Mouse (Mus musculus): ENCODE data around the gene Zfp329.
"Not testable (repeated sequence)": the region's sequence is repeated elsewhere in the genome, so short reads cannot be mapped to it uniquely, and the experiment has no call there.

Zfp329 gene

DNA sequence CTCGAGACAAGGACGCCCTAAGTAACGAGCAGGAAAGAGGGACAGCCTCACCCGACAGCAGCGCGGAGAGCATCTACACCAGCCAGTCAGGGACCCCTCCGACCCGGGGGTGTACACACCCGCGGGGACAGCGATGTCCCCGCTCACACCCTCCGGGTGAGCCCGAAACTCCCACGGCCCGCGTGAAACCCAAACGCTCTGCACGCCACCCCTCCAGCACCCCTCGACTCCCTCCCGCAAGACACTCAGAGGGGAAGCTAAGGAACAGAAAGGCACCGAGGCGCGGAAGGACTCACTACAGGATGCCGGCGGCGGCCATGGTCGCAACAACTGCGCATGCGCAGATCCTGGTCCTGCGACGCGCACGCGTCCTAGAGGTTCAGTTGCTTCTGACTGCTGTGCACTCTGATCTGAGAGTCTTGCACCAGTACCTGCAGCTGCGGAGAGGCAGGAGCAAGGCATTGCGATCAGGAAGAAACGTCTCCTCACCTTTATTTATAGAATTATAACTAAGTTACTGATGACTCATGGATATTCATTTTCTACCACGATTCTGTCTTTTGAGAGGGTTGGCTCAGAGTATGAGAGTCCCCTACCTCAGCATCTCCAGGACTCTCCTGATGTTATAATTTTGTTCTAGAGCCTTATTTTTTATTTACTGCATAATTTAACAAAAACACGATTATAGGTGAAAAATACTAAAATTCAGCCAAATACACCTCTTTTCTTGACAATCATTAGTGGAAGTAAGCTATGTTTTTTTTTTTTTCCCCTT, at the start of gene Zfp329:
Zfp329 (minus strand) TSS at position 338 of the 775 bp plus-strand sequence.
- peak; percentile 83 for DNase-seq (ENCODE audit: extremely low spot score, low read depth, low spot score)

DNA sequence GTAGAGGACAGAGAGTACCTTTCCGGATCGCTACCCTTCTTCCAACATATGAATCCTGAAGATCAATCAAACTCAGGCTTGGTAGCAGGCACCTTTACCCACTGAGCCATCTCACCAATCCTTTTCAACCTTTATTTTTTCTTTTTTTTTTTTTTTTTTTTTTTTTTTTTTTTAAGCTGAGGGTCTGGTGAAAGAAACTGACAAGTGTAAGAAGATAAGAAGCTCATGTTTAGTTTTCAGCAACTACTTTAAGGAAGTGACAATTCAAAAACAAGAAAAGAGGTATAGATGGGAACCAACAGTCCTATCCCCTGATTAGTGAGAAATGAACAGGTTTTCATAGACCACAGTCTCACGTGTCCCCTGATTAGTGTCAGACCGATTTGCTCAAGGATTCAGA, 17.1 kb upstream of the Zfp329 start:
- no peak for DNase-seq (ENCODE audit: extremely low spot score, low read depth, low spot score)

DNA sequence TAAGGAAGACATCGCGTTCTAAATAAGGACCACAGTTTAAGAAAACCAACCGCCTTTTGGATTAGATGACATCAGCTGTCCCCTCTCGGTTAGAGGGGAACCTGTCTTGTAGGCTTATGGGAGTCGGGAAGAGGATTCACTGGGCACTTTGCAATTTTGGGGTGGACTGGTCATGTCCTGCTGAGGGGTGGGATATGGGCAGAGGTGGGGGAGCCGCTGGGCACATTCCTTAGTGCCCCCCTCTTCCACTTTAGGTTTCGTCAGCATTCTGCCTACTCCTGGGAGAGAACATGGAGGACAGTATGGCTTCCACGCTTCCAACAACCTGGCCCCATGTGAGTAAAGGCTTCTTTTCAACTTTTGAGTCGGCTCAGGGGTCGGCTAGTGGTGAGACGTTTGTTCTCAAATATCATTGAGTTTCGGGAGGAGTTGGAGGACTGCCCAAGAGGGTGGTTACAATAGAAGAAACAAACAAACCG, 16.6 kb upstream of the Zfp329 start:
- DNase-seq (ENCODE audit: extremely low spot score, low read depth, low spot score) = no peak

DNA sequence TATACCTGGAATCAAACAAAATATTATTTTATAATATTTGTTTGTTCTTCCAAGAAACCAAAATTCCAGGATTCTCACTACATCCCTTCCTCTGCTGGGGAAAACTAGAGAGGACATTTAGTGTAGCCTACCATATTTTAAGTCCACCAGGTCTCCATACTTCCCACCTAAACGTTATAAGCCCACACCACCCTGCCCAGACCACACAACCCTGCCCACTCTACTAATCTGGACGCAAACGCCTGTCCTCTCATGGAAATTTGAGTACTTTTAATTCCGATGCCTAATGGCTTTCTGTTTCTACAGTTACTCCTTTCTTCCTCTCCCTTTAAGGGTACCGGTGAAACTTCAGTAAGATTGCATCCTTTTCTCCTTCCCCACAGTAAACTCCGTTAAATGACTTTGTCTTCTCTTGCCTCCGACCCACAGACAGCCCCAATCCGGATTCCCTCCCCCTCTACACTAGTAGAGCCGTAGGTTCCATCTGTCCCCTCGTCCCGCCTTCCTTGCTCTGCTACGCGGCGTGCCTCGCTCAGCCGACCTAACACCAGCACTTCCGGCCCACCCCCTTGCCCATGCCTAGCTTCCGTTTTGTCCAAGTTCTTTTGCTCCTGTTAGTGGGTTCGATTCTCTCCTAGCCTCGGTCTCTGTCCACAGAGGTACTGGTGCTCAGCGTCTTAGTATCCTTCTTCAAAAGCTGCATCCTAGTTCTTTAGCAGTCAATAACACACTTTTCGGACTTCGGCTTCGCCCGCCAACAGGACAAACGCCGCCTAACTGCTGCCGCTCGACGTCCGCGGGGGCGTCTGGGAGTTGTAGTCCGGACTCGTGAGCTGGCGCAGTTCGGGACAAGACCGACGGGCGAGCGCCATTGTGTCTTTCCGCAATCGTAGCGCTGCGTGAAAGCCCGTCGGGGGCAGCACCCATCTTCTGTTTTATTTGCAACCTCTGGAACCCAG, 15.8 kb upstream of the Zfp329 start, which contains the start of gene Zfp110:
Zfp110 (plus strand) TSS at position 600 of the 959 bp plus-strand sequence.
- peak; percentile 85 for DNase-seq (ENCODE audit: extremely low spot score, low read depth, low spot score)

DNA sequence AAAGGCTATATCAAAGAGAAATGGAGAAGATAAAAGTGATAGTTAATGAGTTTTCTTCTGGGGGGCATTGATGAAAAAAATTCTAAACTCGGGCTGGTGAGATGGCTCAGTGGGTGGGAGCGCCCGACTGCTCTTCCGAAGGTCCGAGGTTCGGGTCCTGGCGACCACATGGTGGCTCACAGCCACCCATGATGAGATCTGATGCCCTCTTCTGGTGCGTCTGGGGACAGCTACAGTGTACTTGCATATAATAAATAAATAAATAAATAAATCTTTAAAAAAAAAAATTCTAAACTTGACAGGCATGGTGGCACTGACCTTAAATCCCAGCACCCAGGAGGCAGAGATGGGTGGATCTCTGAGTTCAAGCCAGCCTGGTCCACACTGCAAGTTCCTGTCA, 3.1 kb downstream of the Zfp329 start:
- DNase-seq (ENCODE audit: extremely low spot score, low read depth, low spot score) = no peak

DNA sequence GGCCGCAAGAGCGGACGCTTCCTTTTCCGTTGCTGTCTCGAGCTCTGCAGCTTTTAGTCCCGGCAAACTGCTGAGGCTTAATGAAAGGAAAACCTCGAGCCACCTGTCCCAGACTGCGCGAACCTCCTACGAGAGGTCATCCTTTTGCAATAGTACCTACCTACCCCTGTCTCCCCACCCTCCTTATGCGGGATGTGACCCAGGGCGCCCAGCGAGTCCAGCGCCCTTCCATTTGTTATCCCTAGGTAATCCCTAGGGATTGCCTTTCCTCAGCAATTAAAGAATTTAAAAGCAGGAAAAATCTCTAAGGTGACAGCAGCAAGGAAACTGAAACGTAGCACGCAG, 15.0 kb downstream of the Zfp329 start:
- DNase-seq (ENCODE audit: extremely low spot score, low read depth, low spot score) = no peak

DNA sequence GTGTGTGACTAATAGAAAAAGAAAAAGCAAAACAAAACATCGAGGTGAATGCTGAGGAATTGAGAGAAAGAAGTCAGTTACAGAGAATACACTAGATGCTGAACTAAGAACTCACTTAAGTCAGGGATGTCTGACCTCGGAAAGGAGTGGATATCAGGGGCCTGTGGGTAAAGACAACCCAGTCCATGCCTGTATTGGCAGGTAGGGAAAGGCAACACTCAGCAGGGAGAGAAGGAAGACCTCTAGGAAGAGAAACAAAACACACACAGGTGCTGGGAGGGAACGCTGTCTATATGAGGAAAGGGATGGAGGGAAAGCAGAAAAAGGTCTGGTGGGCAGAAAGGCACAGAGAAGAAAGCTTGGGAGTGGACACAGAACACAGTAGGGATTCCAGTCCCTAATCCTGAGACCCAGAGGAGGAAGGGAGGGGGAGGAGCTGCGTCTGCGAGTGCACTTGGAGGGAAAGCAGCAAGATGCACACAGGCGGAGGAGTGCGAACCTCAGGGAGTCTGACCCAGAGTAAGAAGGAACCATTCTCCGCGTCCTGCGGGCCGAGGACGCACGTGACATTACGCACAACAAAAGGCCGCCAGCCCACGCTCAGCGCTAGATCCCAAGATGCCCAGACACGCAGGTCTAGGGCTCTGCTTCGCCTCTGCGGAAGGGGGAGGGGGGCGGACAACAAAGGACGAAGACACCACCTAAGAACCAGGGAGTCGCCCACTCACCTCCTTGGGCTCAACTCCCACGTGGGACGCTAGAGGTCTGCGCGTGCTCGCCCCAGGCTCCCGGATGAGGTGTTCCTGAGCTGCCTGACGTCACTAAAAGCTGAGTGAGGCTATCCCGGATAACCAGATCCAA, 15.6 kb downstream of the Zfp329 start, which contains the start of gene Zscan18:
Zscan18 (minus strand) TSS at position 770 of the 861 bp plus-strand sequence.
- DNase-seq (ENCODE audit: extremely low spot score, low read depth, low spot score) = no peak

DNA sequence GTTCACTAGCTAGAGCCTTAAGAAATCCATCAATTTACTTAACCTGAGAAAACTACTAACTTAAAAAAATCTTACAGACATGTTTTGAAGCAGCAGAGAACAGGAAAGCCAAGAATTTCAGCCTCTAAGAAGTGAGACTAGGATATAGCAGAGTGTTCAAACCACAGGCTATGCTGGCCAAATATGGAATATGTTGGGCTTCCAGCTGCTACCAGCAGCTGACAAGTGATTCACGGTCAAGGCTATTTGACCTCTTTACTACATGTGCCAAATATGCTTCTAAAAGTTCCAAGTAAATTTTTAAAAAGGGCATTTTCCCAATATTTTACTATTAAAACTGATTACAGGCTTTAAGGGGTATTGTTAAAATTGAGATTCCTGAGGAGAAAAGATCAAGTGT, 19.1 kb downstream of the Zfp329 start:
- no peak for DNase-seq (ENCODE audit: extremely low spot score, low read depth, low spot score)

DNA sequence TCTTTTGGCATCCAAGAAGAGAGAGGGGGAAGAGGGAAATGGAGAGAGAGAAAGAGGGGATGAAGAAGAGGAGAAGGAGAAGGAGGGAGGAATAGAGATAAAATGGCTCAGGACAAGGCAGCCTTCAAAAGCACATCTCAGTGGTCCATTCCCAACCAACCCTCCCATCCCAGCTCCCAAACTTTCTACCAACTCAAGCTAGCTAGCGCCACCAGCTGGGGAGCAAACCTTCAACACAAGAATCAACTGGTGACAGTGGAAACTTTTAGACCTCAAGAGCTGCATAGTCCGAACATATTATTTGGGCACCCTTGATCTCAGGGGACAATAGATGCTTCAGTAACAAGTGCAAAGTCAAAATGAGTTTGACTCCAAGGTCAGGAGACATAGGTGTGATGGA, 20.7 kb downstream of the Zfp329 start:
- no peak for DNase-seq (ENCODE audit: extremely low spot score, low read depth, low spot score)

DNA sequence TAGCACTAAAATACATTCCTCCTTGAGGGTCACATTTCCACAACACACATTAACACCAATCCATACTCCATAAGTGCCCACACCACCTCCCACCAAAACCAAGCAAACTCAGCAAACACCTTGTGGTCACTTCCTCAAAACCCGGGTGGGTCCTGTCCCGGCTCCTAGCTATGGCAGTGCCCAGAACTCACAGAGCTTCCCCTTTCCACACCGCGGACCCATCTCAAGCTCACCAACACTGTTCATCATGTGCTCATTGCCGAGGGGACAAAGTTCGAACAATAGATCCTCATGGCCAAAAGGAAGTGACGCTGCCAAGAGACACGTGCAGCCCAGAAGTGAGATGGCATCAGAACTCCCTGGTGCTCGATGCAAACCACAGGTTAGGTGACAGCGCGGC, 26.0 kb downstream of the Zfp329 start:
- not testable (repeated sequence) for DNase-seq (ENCODE audit: extremely low spot score, low read depth, low spot score)

DNA sequence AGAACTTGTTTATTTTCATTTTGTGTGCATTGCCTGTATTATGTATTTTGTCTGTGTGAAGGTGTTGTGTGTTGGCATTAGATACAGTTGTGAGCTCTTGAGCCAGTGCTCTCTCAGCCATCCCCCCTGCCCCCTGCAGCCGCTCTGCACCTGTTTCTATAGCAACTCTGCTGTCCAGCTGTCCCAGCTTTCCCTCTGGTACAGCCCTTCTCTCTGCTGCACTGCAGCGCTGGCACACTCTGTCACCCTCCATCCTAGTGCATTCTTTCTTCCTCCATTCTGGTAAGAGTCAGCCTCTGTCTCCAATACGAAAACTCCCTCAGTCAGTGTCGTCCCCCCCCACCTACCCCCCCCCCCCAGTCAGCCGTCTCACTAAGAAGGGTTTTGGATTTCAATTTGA, 30.6 kb downstream of the Zfp329 start:
- DNase-seq (ENCODE audit: extremely low spot score, low read depth, low spot score) = no peak

DNA sequence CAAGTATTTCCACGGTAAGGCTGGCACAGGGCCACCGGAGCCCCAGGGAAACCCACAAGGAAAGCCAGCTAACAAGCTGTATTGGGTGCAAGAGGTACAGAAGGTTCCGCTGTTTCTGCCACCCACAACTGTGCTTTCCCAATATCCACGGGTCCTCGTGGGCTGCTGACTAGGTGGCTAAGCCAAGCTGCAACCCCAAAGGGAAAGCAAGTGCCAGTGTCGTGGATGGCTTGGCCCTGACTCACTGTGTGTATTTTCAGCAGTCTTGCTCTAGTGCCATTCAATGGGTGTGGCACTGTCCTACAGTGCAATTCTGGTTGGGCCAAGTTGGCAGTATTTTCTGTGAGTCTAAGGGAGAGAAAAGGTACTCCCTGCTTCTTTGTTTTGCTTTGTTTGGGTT, 31.3 kb downstream of the Zfp329 start:
- DNase-seq (ENCODE audit: extremely low spot score, low read depth, low spot score) = no peak

DNA sequence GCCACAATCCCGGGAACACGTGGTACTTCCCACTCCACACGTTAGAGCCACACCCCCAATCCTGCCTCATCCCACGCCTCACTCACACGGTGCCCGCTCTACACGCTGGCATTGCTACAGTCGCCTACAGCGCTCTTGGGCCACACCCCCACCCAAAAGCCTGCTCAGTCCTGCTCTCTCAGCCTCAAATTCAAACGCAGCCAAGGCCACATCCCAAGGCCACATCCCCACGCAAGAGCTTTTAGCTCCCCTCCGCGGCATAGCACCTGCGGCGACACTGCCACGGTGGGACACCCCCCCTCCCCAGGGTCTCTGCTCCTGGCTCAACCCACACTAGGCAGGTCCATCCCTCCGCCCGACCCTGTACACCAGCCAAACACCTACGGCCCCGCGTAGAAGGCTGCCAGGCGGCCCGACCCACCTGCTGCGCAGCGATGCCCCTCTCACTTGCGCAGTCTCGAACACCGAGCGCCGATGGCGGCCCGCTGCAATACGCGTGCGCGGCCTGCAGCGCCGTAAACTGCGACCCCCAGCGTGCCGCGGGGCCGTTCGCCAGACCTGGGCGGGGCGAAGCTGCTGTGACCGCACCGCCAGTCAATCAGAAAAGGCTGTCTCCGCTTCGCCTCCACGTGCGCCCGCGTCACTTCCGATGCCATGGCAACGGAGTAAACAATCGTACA, 38.4 kb downstream of the Zfp329 start:
- no peak for DNase-seq (ENCODE audit: extremely low spot score, low read depth, low spot score)

DNA sequence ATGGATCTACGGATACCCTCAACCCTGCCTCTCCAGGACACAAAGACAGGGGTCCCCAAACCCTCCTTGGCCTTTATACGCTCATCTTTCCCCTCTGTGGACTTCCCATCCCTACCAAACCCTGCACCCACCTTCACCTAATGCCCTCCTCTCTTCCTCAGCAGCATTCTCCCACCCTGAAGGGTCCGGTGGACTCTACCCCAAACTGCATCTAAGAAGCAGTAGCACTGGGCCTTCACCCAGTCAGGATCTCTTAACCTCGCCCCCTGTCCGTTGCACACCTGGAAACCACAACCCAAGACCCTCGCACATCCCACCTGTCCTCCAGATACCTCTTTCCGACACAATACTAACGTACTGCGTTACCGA, 38.9 kb downstream of the Zfp329 start:
- no peak for DNase-seq (ENCODE audit: extremely low spot score, low read depth, low spot score)

DNA sequence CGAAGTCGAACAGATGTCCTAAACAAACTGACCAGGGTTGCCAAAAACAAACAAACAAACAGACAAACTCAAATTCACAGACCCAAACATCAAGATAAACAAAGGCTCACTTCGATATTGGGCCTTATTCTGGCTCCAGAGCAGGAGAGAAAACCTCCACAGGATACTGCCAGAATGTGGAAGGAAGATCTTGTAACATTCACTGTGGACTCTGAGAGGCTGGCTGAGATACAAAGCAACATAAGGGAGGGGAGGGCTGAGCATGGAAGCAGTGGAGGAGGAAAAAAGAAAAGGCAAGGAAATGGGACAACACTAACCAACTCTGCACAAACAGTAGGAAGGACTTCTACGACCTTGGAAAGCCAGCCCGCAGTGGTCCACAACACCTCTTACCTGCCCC, 39.5 kb downstream of the Zfp329 start:
- no peak for DNase-seq (ENCODE audit: extremely low spot score, low read depth, low spot score)

DNA sequence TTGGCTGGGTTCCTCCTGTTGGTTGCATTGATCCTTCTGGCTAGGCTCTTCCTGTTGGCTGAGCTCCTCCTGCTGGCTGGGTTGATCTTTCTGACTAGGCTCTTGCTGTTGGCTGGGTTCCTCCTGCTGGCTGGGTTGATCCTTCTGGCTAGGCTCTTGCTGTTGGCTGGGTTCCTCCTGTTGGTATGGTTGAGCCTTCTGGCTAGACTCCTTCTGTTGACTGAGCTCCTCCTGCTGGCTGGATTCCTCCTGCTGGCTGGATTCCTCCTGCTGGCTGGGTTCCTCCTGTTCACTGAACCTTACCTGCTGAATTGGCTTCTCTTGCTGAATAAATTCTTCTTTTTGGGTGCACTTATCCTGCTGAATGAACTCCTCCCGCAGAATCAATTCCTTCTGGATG, 44.1 kb downstream of the Zfp329 start:
- DNase-seq (ENCODE audit: extremely low spot score, low read depth, low spot score) = no peak

DNA sequence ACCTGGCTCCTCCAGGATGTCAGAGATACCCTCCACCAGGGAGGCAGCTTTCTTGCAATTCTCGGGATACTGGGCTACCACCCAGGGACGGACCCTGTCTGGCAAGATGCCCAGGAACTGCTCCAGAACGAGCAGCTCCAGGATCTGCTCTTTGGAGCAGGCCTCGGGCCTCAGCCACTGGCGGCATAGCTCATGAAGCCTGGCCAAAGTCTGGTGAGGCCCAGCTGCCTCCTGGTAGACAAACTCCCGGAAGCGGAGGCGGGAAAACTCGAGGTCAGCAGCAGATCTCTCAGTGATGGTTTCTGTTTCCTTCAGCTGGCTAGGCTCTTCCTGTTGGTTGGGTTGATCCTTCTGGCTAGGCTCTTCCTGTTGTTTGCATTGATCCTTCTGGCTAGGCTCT, 44.5 kb downstream of the Zfp329 start:
- no peak for DNase-seq (ENCODE audit: extremely low spot score, low read depth, low spot score)
